Mouse (Mus musculus) liver, embryonic 14.5 days (tissue): Measurements from ENCODE around the gene Kmt5a. TPM values are rescaled to one million over a fixed set of nuclear protein-coding genes. Genes with fewer than 3 reads are reported as not detected.

Experiments used
- ATAC-seq: fragments of 200-750 bp; cut with Nextera tagmentation; 2 replicates; pipeline ENCODE4 v1.8.0; 2017; ENCODE audit warnings: moderate number of reproducible peaks, mild to moderate bottlenecking, moderate library complexity; ENCODE audit not compliant: insufficient read depth
- DNase-seq, 3 experiments: peaks; one replicate each; pipeline ENCODE4 v3.0.0-alpha.2; 2012 to 2013; ENCODE audit warnings: low read depth in 3 of 3, low spot score in 3 of 3
- H3K27ac ChIP-seq: fragments of 300-500 bp; sonication (generic); 2 replicates; pipeline ENCODE4 v1.5.1; 2014; ENCODE audit warnings: moderate library complexity, mild to moderate bottlenecking, control low read depth, inconsistent platforms
- H3K27me3 ChIP-seq: fragments of 300-500 bp; sonication (generic); 2 replicates; pipeline ENCODE4 v1.6.1; 2014; ENCODE audit warnings: mild to moderate bottlenecking, low read length, moderate library complexity; ENCODE audit not compliant: control insufficient read depth, insufficient read depth
- H3K36me3 ChIP-seq: fragments of 300-500 bp; sonication (generic); replicated peaks from 2 replicates; pipeline ENCODE4 v1.6.1; 2014; ENCODE audit warnings: low read depth; ENCODE audit not compliant: control insufficient read depth, insufficient read depth
- H3K4me1 ChIP-seq, 2 experiments: fragments of 200-500 bp in 1 of 2; fragments of 300-500 bp in 1 of 2; sonication (generic) in 1 of 2; replicated peaks; 2 replicates each; pipeline ENCODE4 v1.6.1; 2012 to 2014; ENCODE audit warnings: antibody characterized with exemption in 1 of 2, inconsistent platforms in 1 of 2, low read length in 1 of 2; ENCODE audit not compliant: control insufficient read depth in 2 of 2, insufficient read depth in 2 of 2
- H3K4me2 ChIP-seq: fragments of 300-500 bp; sonication (generic); 2 replicates; pipeline ENCODE4 v1.6.1; 2014; ENCODE audit warnings: low read depth, mild to moderate bottlenecking, control low read depth, moderate library complexity
- H3K4me3 ChIP-seq, 2 experiments: fragments of 200-500 bp in 1 of 2; fragments of 300-500 bp in 1 of 2; sonication (generic) in 1 of 2; 2 replicates each; pipeline ENCODE4 v1.5.1; 2012 to 2014; ENCODE audit warnings: low read depth in 2 of 2, low read length in 2 of 2, mild to moderate bottlenecking in 2 of 2, control low read depth in 1 of 2, inconsistent platforms in 1 of 2, moderate library complexity in 1 of 2; ENCODE audit not compliant: insufficient read depth in 1 of 2
- H3K9ac ChIP-seq: fragments of 300-500 bp; sonication (generic); replicated peaks from 2 replicates; pipeline ENCODE4 v1.6.1; 2014; ENCODE audit warnings: mild to moderate bottlenecking, control low read depth, moderate library complexity
- H3K9me3 ChIP-seq: fragments of 300-500 bp; sonication (generic); 2 replicates; pipeline ENCODE4 v1.6.1; 2016; ENCODE audit warnings: low read length, mixed read lengths; ENCODE audit not compliant: control insufficient read depth
- CTCF ChIP-seq: IDR thresholded peaks from 2 replicates; pipeline ENCODE4 v1.5.1; 2016; ENCODE audit warnings: antibody characterized with exemption, low read depth, control low read depth
- EP300 ChIP-seq: IDR thresholded peaks from 2 replicates; pipeline ENCODE4 v1.6.1; 2016; ENCODE audit warnings: antibody characterized with exemption, low read depth
- WGBS: fragments of 180-500 bp; shearing (Covaris S2); extraction: QIAGEN DNeasy Blood & Tissue Kit; methylation state at CpG from one replicate; pipeline ENCODE4 v1.1.7; 2014; ENCODE audit not compliant: insufficient replicate concordance; 5-methylcytosine and 5-hydroxymethylcytosine counted together
- polyA plus RNA-seq, 2 experiments: library from polyadenylated mRNA; depleted of rRNA in 1 of 2; stranded (reverse) in 1 of 2; unstranded in 1 of 2; fragments of >200 nt; fragmentation: Nextera tagmentation in 1 of 2; extraction: Ambion mirVana in 1 of 2; gene quantifications; 2 replicates each; pipeline versions ENCODE4 v1.2.1 to v1.2.3; 2012 to 2014

Gene Kmt5a
- polyA plus RNA-seq, 2 experiments, result 51.8 to 58.6 TPM

DNA sequence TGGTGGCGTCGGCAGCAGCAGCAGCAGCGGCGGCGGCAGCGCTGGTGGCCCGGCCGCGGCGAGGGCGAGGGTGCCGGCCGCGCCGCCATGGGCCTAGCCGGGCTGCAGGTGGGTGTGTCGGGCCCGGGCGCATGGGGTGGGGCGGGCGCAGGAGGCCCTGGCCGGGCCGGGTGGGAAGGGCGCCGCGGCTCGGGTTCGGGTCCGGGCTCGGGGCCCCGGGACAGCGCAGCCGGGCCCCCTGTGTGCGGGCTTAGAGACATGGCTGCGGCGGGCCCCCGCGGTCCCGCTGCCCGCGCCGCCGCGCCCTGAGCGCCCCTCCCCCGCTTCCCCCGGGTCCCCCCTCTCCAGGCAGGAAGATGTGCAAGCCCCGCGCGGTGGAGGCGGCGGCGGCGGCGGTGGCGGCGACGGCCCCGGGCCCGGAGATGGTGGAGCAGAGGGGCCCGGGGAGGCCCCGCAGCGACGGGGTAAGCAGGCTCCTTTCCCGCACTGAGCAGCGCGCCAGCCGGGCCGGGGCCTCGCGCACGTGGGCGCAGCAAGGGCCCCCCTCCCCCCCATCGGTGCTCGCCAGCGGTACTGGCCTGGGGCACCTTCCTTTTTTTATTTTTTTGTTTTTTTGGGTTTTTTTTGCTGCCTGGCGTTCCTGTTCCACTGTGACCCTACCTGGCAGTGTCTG is 6.0 kb downstream of the Kmt5a start:
- WGBS, result under 1% methylated on average over 49 of the region's 77 CpGs
- no peaks in the 10 kb centered on the region for H3K9me3 ChIP-seq
- peak in 1 of 3 experiments; percentile 39 for DNase-seq
- H3K4me3 ChIP-seq, result peak overlapping the region; percentile 79 to 86
- peaks cover 50 to 63% of the 10 kb centered on the region in 2 experiments for H3K4me1 ChIP-seq
- peak; percentile 70 for ATAC-seq
- peak overlapping the region; percentile 80 for H3K9ac ChIP-seq
- H3K36me3 ChIP-seq, result peaks cover 43% of the 10 kb centered on the region
- TF ChIP-seq CTCF (no peak), EP300 (no peak)
- no peaks in the 10 kb centered on the region for H3K27me3 ChIP-seq
- peak overlapping the region; percentile 70 for H3K4me2 ChIP-seq
- peak overlapping the region; percentile 86 for H3K27ac ChIP-seq

DNA sequence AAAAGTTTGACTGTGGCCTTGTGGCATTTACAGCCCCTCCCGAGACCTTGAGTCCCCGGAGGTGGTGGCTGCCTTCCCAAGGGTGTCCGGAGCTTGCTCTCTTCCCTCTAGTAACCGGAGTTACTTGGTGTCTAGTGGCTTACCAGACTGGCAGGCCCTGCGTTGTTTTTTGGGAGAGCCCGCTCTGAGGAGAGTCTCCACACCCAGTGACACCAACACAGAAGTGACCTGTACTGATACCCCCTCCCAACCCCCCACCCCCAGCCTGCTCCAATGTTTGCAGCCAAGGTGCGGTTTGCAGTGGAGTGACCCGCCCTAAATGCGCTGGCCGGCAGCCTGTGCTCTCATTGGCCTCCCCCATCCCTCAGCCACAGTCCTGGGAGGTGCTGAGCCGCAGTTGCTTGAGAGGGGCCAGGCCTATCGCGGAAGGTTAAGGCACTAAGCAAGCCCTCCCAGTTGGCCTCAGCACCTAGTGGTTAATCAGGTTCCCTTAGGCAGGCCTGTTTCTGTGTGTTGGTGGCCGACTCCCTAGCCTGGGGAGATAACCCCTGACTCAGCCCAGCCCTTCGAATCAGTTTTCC is 6.7 kb downstream of the Kmt5a start:
- Histone ChIP-seq H3K4me2 (peak overlapping the region; percentile 70), H3K4me1 (peaks cover 56 to 68% of the 10 kb centered on the region in 2 experiments)
- under 1% methylated on average over 15 of the region's 15 CpGs for WGBS

DNA sequence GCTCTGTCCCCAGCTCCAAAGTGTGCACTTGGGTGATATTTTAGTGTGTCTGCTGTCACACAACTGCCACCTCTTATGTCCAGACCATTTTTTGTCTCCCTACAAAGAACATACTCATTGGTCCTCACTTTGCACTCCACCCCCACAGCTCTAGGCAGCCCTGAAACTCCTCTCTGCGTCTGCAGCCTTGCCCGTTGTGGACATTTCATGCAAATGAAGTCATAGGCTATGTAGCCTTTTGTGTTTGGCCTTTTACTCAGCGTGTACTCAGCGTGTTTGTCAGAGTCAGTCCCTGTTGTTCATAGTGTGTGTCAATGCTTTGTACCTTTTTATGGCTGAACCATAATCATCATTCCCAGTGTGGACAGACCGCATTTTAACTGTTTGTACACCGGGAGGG is 9.8 kb downstream of the Kmt5a start:
- Histone ChIP-seq H3K27ac (no peak overlapping the region), H3K27me3 (no peaks in the 10 kb centered on the region), H3K4me2 (no peak overlapping the region; the same call in 1 of the 2 replicates), H3K4me3 (no peak overlapping the region), H3K9ac (no peak overlapping the region), H3K9me3 (no peaks in the 10 kb centered on the region), H3K36me3 (peaks cover 77% of the 10 kb centered on the region), H3K4me1 (peaks cover 31 to 49% of the 10 kb centered on the region in 2 experiments)
- 79% methylated on average over 6 of the region's 6 CpGs for WGBS
- DNase-seq (no peak), ATAC-seq (no peak)
- TF ChIP-seq EP300, result no peak
- TF ChIP-seq CTCF, result no peak

More for the DNA sequence above, 6.7 kb downstream of the Kmt5a start:
- peak overlapping the region; percentile 79 to 86 for H3K4me3 ChIP-seq
- H3K27me3 ChIP-seq, result no peaks in the 10 kb centered on the region
- peaks cover 50% of the 10 kb centered on the region for H3K36me3 ChIP-seq
- peak; percentile 73 to 78 (median 74) for DNase-seq
- peak overlapping the region; percentile 80 for H3K9ac ChIP-seq
- no peaks in the 10 kb centered on the region for H3K9me3 ChIP-seq
- H3K27ac ChIP-seq, result peak overlapping the region; percentile 86
- ATAC-seq, result peak; percentile 70
- no peak for TF ChIP-seq EP300
- peak; percentile 70 for TF ChIP-seq CTCF

DNA sequence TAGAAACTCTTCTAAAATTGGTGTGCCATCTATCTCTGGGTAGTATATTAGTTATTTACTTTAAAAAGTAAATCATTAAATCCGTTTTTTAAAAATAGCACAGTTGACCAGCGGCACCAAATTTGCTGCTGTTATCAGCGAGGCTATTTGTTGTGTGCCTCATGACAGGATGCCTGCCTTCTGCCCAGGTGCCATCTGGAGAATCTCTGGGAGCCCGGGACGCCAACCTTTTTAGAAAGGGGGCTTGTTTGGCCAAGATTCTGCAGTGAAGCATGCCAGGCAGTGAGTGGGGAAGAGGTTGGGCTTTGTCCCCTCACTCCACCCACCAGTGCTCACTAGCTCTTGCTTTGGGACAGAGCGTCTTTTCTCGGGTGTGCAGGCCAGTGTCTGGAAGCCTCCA is 10.3 kb downstream of the Kmt5a start:
- ATAC-seq (no peak), DNase-seq (no peak)
- Histone ChIP-seq H3K4me1 (peaks cover 28 to 45% of the 10 kb centered on the region in 2 experiments), H3K27ac (peak overlapping the region; percentile 60; the same call in 1 of the 2 replicates), H3K4me2 (peak overlapping the region; percentile 7), H3K27me3 (no peaks in the 10 kb centered on the region), H3K36me3 (peaks cover 82% of the 10 kb centered on the region), H3K9me3 (no peaks in the 10 kb centered on the region), H3K9ac (no peak overlapping the region), H3K4me3 (no peak overlapping the region)
- 82% methylated on average over 7 of the region's 7 CpGs for WGBS
- TF ChIP-seq CTCF, result no peak
- no peak for TF ChIP-seq EP300

DNA sequence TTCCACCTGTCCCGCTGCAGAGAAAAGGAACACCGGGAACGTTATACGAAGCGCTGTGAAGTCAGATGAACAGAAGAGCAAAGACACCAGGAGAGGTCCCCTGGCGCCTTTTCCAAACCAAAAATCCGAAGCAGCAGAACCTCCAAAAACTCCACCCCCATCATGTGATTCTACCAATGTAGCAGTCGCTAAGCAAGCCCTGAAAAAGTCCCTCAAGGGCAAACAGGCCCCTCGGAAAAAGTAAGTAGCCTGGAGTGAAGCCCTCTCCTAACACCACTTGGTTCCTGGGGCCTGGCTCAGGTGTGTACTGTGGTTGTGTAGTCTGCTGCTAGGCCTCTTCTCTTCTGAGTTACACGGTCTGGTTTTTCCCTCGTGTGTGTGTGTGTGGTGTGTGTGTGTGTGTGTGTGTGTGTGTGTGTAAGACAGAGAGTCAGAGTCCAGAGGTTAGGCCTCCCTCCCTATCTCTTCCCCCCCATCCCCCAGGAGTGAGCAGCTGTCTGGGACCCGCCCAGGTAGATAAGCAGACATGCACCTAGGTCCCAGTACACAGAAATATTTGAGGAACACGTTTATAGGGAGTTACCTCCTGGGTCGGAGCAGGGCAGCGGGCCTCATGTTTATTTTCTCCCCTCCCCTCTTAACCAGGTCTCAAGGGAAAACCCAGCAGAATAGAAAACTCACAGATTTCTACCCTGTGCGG is 11.1 kb downstream of the Kmt5a start:
- H3K27me3 ChIP-seq, result no peaks in the 10 kb centered on the region
- H3K4me2 ChIP-seq, result peak overlapping the region; percentile 45
- ATAC-seq (peak; percentile 51), DNase-seq (peak in 1 of 3 experiments; percentile 30)
- peaks cover 87% of the 10 kb centered on the region for H3K36me3 ChIP-seq
- no peaks in the 10 kb centered on the region for H3K9me3 ChIP-seq
- peak; percentile 70 for TF ChIP-seq EP300
- no peak for TF ChIP-seq CTCF
- H3K4me3 ChIP-seq, result peak overlapping the region in 1 of 2 experiments; percentile 7; a peak in 1 of 4 replicates
- H3K27ac ChIP-seq, result peak overlapping the region; percentile 60
- WGBS, result 63% methylated on average over 16 of the region's 16 CpGs
- H3K4me1 ChIP-seq, result peaks cover 28 to 45% of the 10 kb centered on the region in 2 experiments
- peak overlapping the region; percentile 38 for H3K9ac ChIP-seq
